Mouse (Mus musculus) midbrain, embryonic 16.5 days (tissue): ENCODE results near the gene Sh3bgrl. TPM values are rescaled to one million over a fixed set of nuclear protein-coding genes. Genes with fewer than 3 reads are reported as not detected.

Experiments
- ATAC-seq: fragments of 200-750 bp; cut with Nextera tagmentation; 2 replicates; pipeline ENCODE4 v1.8.0; 2017; ENCODE audit warnings: moderate TSS enrichment
- H3K27ac ChIP-seq: fragments of 300-500 bp; sonication (generic); 2 replicates; pipeline ENCODE4 v1.5.1; 2014; ENCODE audit warnings: mild to moderate bottlenecking, low read length, mixed read lengths
- H3K27me3 ChIP-seq: fragments of 300-500 bp; sonication (generic); 2 replicates; pipeline ENCODE4 v1.6.1; 2014; ENCODE audit warnings: low read depth, low read length, mixed read lengths; ENCODE audit not compliant: control insufficient read depth, insufficient read depth
- H3K36me3 ChIP-seq: fragments of 300-500 bp; sonication (generic); 2 replicates; pipeline ENCODE4 v1.6.1; 2014; ENCODE audit warnings: mild to moderate bottlenecking, low read length, moderate library complexity, mixed read lengths; ENCODE audit not compliant: control insufficient read depth, insufficient read depth
- H3K4me1 ChIP-seq: fragments of 300-500 bp; sonication (generic); 2 replicates; pipeline ENCODE4 v1.6.1; 2014; ENCODE audit warnings: mild to moderate bottlenecking, low read length, mixed read lengths; ENCODE audit not compliant: control insufficient read depth, insufficient read depth
- H3K4me2 ChIP-seq: fragments of 300-500 bp; sonication (generic); 2 replicates; pipeline ENCODE4 v1.6.1; 2014; ENCODE audit warnings: mild to moderate bottlenecking, low read length, mixed read lengths
- H3K4me3 ChIP-seq: fragments of 300-500 bp; sonication (generic); 2 replicates; pipeline ENCODE4 v1.5.1; 2014; ENCODE audit warnings: low read depth, mild to moderate bottlenecking, low read length, moderate library complexity, mixed read lengths
- H3K9ac ChIP-seq: fragments of 300-500 bp; sonication (generic); 2 replicates; pipeline ENCODE4 v1.6.1; 2014; ENCODE audit warnings: low read depth, low read length, mixed read lengths
- H3K9me3 ChIP-seq: fragments of 300-500 bp; sonication (generic); replicated peaks from 2 replicates; pipeline ENCODE4 v1.6.1; 2014; ENCODE audit warnings: mild to moderate bottlenecking, low read length, mixed read lengths; ENCODE audit not compliant: control insufficient read depth, poor library complexity, severe bottlenecking
- WGBS: fragments of 180-500 bp; shearing (Covaris S2); extraction: QIAGEN DNeasy Blood & Tissue Kit; methylation state at CpG from one replicate; pipeline ENCODE4 v1.1.7; 2014; 5-methylcytosine and 5-hydroxymethylcytosine counted together
- polyA plus RNA-seq: library from polyadenylated mRNA; unstranded; fragments of >200 nt; fragmentation: Nextera tagmentation; extraction: Ambion mirVana; gene quantifications from 2 replicates; pipeline ENCODE4 v1.2.1, GENCODE M21; 2015

The Sh3bgrl gene
- polyA plus RNA-seq, 1 experiment from 2014 or later = 215 TPM

DNA sequence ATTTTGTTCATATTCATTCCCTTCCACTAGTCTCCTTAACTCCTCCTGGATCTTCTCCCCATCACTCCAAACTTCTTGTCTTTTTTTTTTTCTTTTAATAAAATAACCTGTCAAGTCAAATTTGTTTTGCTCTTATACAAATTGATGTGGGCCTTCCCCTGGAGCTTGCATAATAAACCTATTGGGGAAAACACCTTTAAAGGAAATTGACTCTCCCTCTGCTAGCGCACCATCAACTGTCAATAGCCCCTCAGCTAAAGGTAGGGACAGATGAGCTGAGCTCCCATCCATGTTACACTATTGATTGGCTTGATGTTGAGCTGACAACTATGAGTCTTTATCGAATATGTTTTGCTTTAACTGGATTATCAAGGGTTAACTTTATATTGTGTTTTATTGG, 5.3 kb downstream of the Sh3bgrl start:
- H3K36me3 ChIP-seq = no peaks in the 10 kb centered on the region
- H3K4me3 ChIP-seq = no peak overlapping the region
- no peak overlapping the region for H3K9ac ChIP-seq
- ATAC-seq = no peak
- 79% methylated on average over 2 of the region's 2 CpGs for WGBS
- H3K4me2 ChIP-seq = no peak overlapping the region
- H3K27ac ChIP-seq = no peak overlapping the region
- H3K9me3 ChIP-seq = no peaks in the 10 kb centered on the region
- no peaks in the 10 kb centered on the region for H3K27me3 ChIP-seq
- H3K4me1 ChIP-seq = no peaks in the 10 kb centered on the region; the same call in 1 of the 2 replicates

DNA sequence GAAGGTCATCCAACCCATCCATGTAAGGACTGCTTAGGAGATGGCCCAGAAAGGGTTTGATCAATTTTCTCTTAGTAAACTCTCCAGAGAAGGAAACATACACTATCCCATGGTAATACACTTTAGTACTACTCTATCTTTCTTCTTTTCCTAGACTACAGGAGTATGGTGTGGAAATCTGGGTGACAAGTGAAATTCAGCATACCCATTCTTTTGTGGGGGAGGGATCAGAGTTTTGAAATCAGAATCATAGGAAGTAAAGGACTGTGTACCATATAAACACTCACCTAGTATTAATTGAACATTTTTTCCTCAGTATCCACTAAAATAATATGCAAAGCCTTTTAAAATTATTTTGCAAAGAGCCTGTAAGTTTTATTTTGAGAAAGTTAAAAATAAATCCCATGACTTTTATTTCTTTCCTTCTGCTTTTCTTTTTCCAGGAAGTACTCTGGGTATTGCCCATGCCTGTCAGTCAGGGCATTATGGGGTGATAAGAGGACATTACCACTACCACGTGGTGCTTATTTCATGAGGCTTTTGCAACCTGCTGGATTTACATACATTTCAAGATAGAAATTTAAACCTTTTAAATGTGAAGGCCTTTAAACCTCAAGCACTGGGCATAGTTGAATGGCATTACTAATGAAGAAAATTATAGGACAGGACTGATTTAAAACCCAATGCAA, 13.1 kb downstream of the Sh3bgrl start:
- no peak overlapping the region for H3K4me3 ChIP-seq
- no peak overlapping the region for H3K27ac ChIP-seq
- no peaks in the 10 kb centered on the region for H3K36me3 ChIP-seq
- H3K9me3 ChIP-seq = no peaks in the 10 kb centered on the region
- peaks cover 2% of the 10 kb centered on the region; the same call in 1 of the 2 replicates for H3K4me1 ChIP-seq
- 25% methylated on average over 1 of the region's 1 CpGs for WGBS
- H3K9ac ChIP-seq = no peak overlapping the region
- ATAC-seq = no peak
- no peak overlapping the region for H3K4me2 ChIP-seq
- no peaks in the 10 kb centered on the region for H3K27me3 ChIP-seq

DNA sequence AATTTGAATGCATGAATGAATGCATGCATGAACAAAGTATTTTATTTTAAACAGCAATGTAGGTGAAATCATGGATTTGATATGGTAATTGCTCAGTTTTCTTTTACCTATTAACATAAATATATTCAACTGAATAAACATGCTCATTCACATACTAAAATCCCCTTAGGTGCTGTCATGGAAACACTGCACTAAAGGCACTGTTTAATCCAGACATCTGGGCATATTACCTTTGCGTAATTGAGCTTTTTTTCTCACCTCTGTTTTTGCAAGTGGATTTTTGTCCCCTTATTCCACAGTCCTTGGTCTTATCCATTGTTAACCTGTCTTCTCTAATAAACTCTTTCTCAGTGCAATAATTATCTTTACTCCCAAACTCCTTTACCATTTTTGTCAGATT, 17.7 kb downstream of the Sh3bgrl start:
- H3K4me2 ChIP-seq = no peak overlapping the region
- no peaks in the 10 kb centered on the region for H3K27me3 ChIP-seq
- H3K9ac ChIP-seq = no peak overlapping the region
- no peak overlapping the region for H3K4me3 ChIP-seq
- H3K9me3 ChIP-seq = no peaks in the 10 kb centered on the region
- 61% methylated on average over 1 of the region's 1 CpGs for whole genome bisulfite sequencing
- no peak overlapping the region for H3K27ac ChIP-seq
- no peaks in the 10 kb centered on the region for H3K36me3 ChIP-seq
- peaks cover 2% of the 10 kb centered on the region for H3K4me1 ChIP-seq
- ATAC-seq = no peak

DNA sequence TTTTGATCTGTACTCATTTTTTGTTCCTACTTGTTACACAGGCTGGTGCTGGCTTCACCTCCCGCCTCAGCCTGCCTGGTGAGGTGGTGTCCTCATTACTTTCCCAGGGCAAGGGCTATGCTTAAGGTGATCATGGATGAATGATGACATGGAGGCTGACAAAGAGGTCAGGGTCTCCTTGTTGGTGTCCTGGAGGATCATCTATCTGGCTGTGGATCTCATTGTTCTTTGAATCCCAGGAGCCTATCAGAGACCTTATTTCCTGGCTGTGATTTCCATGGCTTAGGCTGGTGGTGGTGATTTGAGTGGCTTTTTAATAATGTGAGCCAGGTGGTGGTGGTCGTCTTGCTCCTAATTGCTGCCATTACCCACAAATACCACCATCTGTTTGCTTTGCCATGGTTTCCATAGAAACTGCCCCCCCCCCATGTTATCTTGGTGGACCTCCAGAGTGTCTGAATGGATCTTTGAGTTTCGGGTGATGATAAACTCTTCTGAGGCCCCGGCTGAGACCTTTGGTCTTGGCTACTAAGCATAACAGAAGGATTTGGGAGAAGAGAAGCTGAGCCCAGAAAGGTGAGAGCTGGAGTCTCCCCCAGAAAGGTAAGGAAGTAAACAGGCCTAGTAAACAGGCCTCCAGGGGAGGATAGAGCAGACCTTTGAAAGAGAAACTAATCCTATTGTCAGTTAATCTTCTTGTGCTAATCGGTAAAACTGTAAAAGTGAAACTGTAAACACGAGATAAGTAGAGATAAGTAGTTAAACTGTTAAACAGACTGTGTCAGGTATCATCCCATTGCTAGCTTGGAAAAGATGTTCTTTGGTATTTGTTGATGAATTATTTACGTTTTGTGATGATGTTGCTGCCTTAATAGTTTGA, 18.5 kb downstream of the Sh3bgrl start:
- WGBS = 26% methylated on average over 7 of the region's 7 CpGs
- H3K4me1 ChIP-seq = peaks cover 2% of the 10 kb centered on the region
- no peak for ATAC-seq

DNA sequence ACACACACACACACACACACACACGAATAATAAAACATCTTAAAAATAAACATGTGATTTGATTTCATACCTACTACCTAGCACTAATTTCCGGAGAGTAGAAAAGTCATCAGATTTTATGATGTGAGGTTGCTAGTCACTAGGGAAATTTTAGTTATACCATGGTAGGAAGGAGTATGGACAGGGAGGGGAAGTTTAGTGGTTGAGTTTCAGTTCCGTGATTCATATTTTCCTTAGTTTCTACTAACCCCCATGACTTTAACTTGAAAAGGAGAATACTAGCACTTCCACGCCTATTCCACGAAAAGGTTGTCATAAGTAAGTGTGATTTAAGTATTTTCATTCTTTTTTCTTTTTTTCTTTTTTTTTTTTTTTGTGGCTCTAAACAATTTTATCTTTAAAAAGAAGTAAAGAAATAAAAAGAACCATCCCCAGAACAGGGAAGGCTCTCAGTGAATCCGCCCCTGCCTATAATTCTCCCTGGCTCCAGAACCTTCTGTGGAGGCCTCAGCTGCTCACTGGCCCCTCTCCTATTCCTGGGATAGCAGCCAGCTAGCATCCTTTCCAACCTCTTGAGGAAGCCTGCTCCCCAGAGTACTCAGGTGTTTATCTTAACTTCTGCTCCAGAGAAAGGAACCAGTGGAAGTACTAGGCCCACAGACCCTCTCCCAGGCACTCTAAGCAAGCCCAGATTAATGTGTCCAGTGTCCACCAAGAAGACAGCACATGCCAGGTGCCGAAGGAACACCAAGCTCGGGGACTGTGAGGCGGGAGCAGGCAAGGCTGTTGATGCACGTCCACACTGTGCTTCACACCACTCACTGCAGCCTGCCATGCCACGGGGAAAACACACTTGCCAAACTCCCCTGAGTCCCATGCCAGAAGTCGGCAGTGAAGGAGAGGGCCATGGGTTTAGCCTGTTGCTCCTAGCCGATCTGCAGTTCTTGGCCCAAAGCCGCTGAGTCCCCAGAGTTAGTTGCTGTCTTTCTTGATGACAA, 25.0 kb downstream of the Sh3bgrl start:
- Histone ChIP-seq H3K4me2 (no peak overlapping the region), H3K4me1 (no peaks in the 10 kb centered on the region)

More for the DNA sequence above, 18.5 kb downstream of the Sh3bgrl start:
- Histone ChIP-seq H3K27me3 (no peaks in the 10 kb centered on the region), H3K9me3 (no peaks in the 10 kb centered on the region), H3K36me3 (no peaks in the 10 kb centered on the region), H3K4me3 (no peak overlapping the region), H3K9ac (no peak overlapping the region), H3K27ac (no peak overlapping the region), H3K4me2 (no peak overlapping the region)

DNA sequence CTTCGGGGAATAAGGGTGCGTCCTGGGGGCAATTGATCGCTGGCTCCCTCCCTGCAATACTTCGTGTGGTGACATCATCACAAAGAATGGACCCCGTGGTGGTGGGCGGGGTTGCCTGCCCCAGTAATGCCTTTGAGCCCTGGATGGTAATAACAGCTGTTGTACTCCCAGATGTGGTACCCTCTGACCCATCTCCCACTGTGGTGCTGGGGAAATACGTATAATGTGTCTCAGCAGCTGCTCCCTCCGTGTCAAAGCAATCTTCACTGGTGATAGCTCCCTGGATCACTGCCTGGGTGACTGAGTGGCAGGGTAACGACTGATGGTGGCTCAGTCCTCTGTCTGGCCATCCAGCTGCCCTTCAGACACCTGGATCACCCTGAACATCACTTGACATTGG, 26.0 kb downstream of the Sh3bgrl start:
- Histone ChIP-seq H3K9me3 (no peaks in the 10 kb centered on the region), H3K9ac (no peak overlapping the region), H3K27me3 (no peaks in the 10 kb centered on the region), H3K4me3 (no peak overlapping the region), H3K4me1 (no peaks in the 10 kb centered on the region), H3K27ac (no peak overlapping the region), H3K4me2 (no peak overlapping the region), H3K36me3 (no peaks in the 10 kb centered on the region)
- no peak for ATAC-seq
- WGBS = 36% methylated on average over 9 of the region's 9 CpGs

More for the DNA sequence above, 25.0 kb downstream of the Sh3bgrl start:
- H3K4me3 ChIP-seq = no peak overlapping the region
- 83% methylated on average over 14 of the region's 14 CpGs for WGBS
- ATAC-seq = no peak
- H3K9me3 ChIP-seq = no peaks in the 10 kb centered on the region
- no peaks in the 10 kb centered on the region for H3K27me3 ChIP-seq
- no peak overlapping the region for H3K9ac ChIP-seq
- no peaks in the 10 kb centered on the region for H3K36me3 ChIP-seq
- H3K27ac ChIP-seq = no peak overlapping the region

DNA sequence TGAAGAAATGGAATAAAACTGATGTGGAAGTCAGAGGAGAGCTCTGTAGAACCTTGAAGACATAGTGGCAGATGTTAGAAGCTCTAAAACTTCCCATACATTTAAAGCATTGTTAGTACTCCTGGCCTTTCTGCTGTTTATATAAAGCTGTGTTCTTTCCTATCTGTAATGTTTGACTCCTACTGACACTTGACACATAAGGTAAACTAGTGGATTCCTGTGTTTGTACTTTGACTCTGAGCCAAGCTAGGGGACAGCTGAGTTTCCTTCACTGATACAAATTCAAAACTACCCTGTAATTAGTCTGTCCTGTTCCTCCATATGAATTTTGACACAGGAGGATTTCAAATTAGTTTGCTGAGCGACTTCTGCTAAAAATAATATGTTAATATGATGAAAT, 27.5 kb downstream of the Sh3bgrl start:
- H3K9me3 ChIP-seq = no peaks in the 10 kb centered on the region
- no peak overlapping the region for H3K9ac ChIP-seq
- no peak overlapping the region for H3K4me3 ChIP-seq
- H3K27ac ChIP-seq = no peak overlapping the region
- H3K27me3 ChIP-seq = no peaks in the 10 kb centered on the region
- H3K36me3 ChIP-seq = no peaks in the 10 kb centered on the region
- no peak overlapping the region for H3K4me2 ChIP-seq
- ATAC-seq = no peak
- 59% methylated on average over 1 of the region's 1 CpGs for WGBS
- no peaks in the 10 kb centered on the region for H3K4me1 ChIP-seq

DNA sequence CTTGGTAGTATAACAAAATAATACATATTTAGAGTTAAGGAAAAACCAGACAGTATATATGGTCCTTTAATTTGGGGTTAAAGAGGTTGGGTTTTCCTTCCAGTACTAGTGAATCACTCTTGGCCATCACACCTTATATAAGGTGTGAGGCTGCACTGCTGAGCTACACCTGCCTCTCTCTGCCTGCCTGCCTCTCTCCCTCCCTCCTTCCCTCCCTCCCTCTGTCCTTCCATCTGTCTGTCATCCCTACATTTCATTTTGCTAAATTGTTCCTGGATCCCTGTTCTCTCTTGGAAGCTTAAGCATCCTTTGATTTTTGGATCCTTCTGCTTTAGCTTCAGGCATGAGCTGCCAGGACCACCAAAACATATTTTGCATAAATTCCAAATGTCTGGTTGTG, 28.6 kb downstream of the Sh3bgrl start:
- Histone ChIP-seq H3K4me3 (no peak overlapping the region), H3K4me1 (no peaks in the 10 kb centered on the region), H3K9me3 (no peaks in the 10 kb centered on the region), H3K27ac (no peak overlapping the region), H3K27me3 (no peaks in the 10 kb centered on the region), H3K36me3 (no peaks in the 10 kb centered on the region), H3K4me2 (no peak overlapping the region), H3K9ac (no peak overlapping the region)
- ATAC-seq = no peak
